Mouse (Mus musculus) limb, embryonic 15.5 days (tissue): ENCODE data around the gene Atp1b2. TPM values are rescaled to one million over a fixed set of nuclear protein-coding genes. Genes with fewer than 3 reads are reported as not detected.

Source experiments
- ATAC-seq: fragments of 200-750 bp; cut with Nextera tagmentation; 2 replicates; pipeline ENCODE4 v1.8.0; 2017; ENCODE audit warnings: low read depth, moderate TSS enrichment; ENCODE audit not compliant: insufficient number of reproducible peaks, low FRiP score, low TSS enrichment
- H3K27ac ChIP-seq: fragments of 300-500 bp; sonication (generic); 2 replicates; pipeline ENCODE4 v1.5.1; 2015; ENCODE audit warnings: moderate library complexity, mild to moderate bottlenecking, inconsistent platforms
- H3K27me3 ChIP-seq: fragments of 300-500 bp; sonication (generic); 2 replicates; pipeline ENCODE4 v1.6.1; 2015; ENCODE audit warnings: inconsistent platforms
- H3K36me3 ChIP-seq: fragments of 300-500 bp; sonication (generic); 2 replicates; pipeline ENCODE4 v1.6.1; 2015; ENCODE audit warnings: inconsistent platforms
- H3K4me1 ChIP-seq: fragments of 300-500 bp; sonication (generic); 2 replicates; pipeline ENCODE4 v1.6.1; 2015; ENCODE audit warnings: inconsistent platforms
- H3K4me2 ChIP-seq: fragments of 300-500 bp; sonication (generic); 2 replicates; pipeline ENCODE4 v1.6.1; 2015; ENCODE audit warnings: mild to moderate bottlenecking, inconsistent platforms
- H3K4me3 ChIP-seq: fragments of 300-500 bp; sonication (generic); 2 replicates; pipeline ENCODE4 v1.5.1; 2015; ENCODE audit warnings: mild to moderate bottlenecking, inconsistent platforms
- H3K9ac ChIP-seq: fragments of 300-500 bp; sonication (generic); 2 replicates; pipeline ENCODE4 v1.6.1; 2015; ENCODE audit warnings: inconsistent platforms
- H3K9me3 ChIP-seq: fragments of 300-500 bp; sonication (generic); 2 replicates; pipeline ENCODE4 v1.6.1; 2016; ENCODE audit warnings: inconsistent platforms
- WGBS: fragments of 180-500 bp; shearing (Covaris S2); methylation state at CpG from one replicate; pipeline ENCODE4 v1.1.7; 2015; 5-methylcytosine and 5-hydroxymethylcytosine counted together
- polyA plus RNA-seq: library from polyadenylated mRNA; unstranded; fragments of >200 nt; fragmentation: Nextera tagmentation; extraction: Ambion mirVana; gene quantifications from 2 replicates; pipeline ENCODE4 v1.2.1, GENCODE M21; 2015

The Atp1b2 gene
- polyA plus RNA-seq, 1 experiment from 2014 or later, result 8.2 TPM

- peak overlapping the region; percentile 77 for H3K4me3 ChIP-seq
- peak overlapping the region; percentile 80 for H3K4me2 ChIP-seq
- ATAC-seq, result no peak
- 11% methylated on average over 15 of the region's 15 CpGs for WGBS
- peak overlapping the region; percentile 80 for H3K9ac ChIP-seq
- peak overlapping the region; percentile 82; the same call in 1 of the 2 replicates for H3K27ac ChIP-seq
- H3K9me3 ChIP-seq, result no peaks in the 10 kb centered on the region
- H3K36me3 ChIP-seq, result peaks cover 15% of the 10 kb centered on the region
- no peaks in the 10 kb centered on the region for H3K27me3 ChIP-seq
- peaks cover 33% of the 10 kb centered on the region for H3K4me1 ChIP-seq
Observed at GRCm38 (mm10) chr11:69578301-69578700, 27.4 kb downstream of the Atp1b2 start.

GRCm38 (mm10) chr11:69576307-69576706, 29.4 kb downstream of the Atp1b2 start:
- Histone ChIP-seq H3K4me3 (no peak overlapping the region), H3K4me1 (peaks cover 25% of the 10 kb centered on the region)

DNA sequence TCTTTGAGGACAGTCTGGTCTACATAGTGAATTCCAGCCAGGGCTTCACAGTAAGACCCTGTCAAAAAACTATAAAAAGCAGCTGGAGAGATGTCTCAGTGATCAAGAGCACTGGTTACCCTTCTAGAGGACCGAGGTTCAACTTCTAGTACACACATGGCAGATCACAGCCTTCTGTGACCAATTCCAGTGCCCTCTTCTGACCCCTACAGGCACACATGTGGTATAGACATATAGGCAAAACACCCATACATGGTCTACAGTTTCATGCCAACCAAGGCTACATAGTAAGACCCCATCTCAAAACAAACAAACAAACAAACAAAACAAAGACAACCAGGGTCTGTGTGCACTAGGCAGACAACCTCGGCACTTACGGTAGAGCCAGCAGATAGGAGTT, 30.5 kb downstream of the Atp1b2 start:
- no peak overlapping the region for H3K4me3 ChIP-seq
- no peaks in the 10 kb centered on the region for H3K27me3 ChIP-seq
- peaks cover 40% of the 10 kb centered on the region for H3K36me3 ChIP-seq
- 59% methylated on average over 3 of the region's 3 CpGs for WGBS
- no peak overlapping the region for H3K4me2 ChIP-seq
- H3K9me3 ChIP-seq, result no peaks in the 10 kb centered on the region
- ATAC-seq, result no peak
- H3K9ac ChIP-seq, result no peak overlapping the region
- H3K4me1 ChIP-seq, result peaks cover 25% of the 10 kb centered on the region
- no peak overlapping the region for H3K27ac ChIP-seq

More at GRCm38 (mm10) chr11:69576307-69576706, 29.4 kb downstream of the Atp1b2 start:
- no peak overlapping the region for H3K9ac ChIP-seq
- peaks cover 29% of the 10 kb centered on the region for H3K36me3 ChIP-seq
- H3K27ac ChIP-seq, result no peak overlapping the region
- no peaks in the 10 kb centered on the region for H3K27me3 ChIP-seq
- H3K4me2 ChIP-seq, result no peak overlapping the region
- 71% methylated on average over 5 of the region's 5 CpGs for whole genome bisulfite sequencing
- H3K9me3 ChIP-seq, result no peaks in the 10 kb centered on the region
- no peak for ATAC-seq

- H3K4me1 ChIP-seq, result peaks cover 28% of the 10 kb centered on the region
Observed at GRCm38 (mm10) chr11:69565131-69565530, 40.6 kb downstream of the Atp1b2 start.

GRCm38 (mm10) chr11:69564391-69564790, 41.4 kb downstream of the Atp1b2 start:
- 57% methylated on average over 3 of the region's 3 CpGs for WGBS
- Histone ChIP-seq H3K9ac (no peak overlapping the region), H3K27ac (no peak overlapping the region), H3K9me3 (no peaks in the 10 kb centered on the region), H3K4me3 (no peak overlapping the region), H3K36me3 (peaks cover 38% of the 10 kb centered on the region), H3K27me3 (no peaks in the 10 kb centered on the region), H3K4me1 (peaks cover 35% of the 10 kb centered on the region), H3K4me2 (no peak overlapping the region)
- ATAC-seq, result no peak

More at GRCm38 (mm10) chr11:69565131-69565530, 40.6 kb downstream of the Atp1b2 start:
- H3K9me3 ChIP-seq, result no peaks in the 10 kb centered on the region
- H3K4me3 ChIP-seq, result no peak overlapping the region
- H3K36me3 ChIP-seq, result peaks cover 44% of the 10 kb centered on the region
- WGBS, result 54% methylated on average over 8 of the region's 8 CpGs
- ATAC-seq, result no peak
- no peak overlapping the region for H3K4me2 ChIP-seq
- H3K27me3 ChIP-seq, result no peaks in the 10 kb centered on the region
- no peak overlapping the region for H3K9ac ChIP-seq
- no peak overlapping the region for H3K27ac ChIP-seq

GRCm38 (mm10) chr11:69563373-69563772, 42.4 kb downstream of the Atp1b2 start:
- peaks cover 38% of the 10 kb centered on the region for H3K36me3 ChIP-seq
- no peaks in the 10 kb centered on the region for H3K27me3 ChIP-seq
- peaks cover 45% of the 10 kb centered on the region for H3K4me1 ChIP-seq
- H3K9me3 ChIP-seq, result no peaks in the 10 kb centered on the region
- no peak overlapping the region for H3K4me3 ChIP-seq
- 50% methylated on average over 13 of the region's 13 CpGs for WGBS
- no peak for ATAC-seq
- no peak overlapping the region for H3K4me2 ChIP-seq
- H3K9ac ChIP-seq, result no peak overlapping the region
- no peak overlapping the region for H3K27ac ChIP-seq

DNA sequence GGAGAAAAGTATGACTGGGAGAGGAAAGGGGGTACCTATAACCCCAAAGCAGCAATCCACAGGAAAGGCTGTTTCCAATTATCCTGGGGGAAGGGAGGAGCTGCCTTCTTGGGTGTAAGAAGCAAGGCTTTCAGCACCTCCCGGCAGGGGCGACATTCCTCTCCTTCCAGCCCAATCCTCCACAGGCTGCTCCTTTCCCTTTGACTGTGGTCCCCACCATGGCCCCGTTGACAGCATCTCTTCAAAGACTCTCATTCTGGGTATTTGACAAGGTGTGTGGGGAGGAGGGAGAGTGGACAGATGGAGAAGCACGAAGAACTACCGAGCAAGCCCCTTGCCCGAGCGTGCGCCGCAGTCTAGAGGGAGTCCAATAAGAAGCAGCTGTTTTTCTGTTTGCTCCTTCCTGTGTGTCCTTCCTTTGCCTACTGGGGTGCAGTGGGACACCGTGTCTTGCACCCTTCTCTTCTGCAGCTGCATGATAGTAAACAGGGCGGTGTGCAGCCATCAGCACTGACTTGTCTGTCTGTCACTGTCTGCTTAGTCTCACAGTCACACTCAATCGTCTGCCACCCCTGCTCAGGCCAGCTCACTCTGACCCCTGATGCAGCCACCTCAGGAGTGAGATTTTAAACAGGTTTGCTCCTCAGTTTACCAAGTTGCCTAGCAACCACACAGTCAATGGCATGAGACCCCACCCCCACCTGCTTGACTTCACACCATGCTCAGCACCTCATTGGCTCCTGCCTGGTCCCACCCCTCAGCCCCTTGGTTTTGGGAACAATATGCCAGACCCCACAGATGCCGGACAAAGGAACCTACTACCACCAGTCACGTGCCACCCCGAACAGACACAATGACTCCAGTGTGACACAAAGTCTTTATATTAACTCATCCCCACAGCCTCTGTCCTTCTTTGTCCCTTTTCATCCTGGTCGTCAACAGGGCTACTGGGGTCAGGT, 44.6 kb downstream of the Atp1b2 start:
- WGBS, result 25% methylated on average over 16 of the region's 16 CpGs
- H3K27me3 ChIP-seq, result no peaks in the 10 kb centered on the region
- peak overlapping the region; percentile 62 for H3K4me3 ChIP-seq
- peak overlapping the region; percentile 82 for H3K27ac ChIP-seq
- no peaks in the 10 kb centered on the region for H3K9me3 ChIP-seq
- H3K9ac ChIP-seq, result no peak overlapping the region
- peaks cover 24% of the 10 kb centered on the region for H3K36me3 ChIP-seq
- peak overlapping the region; percentile 77 for H3K4me2 ChIP-seq
- H3K4me1 ChIP-seq, result peaks cover 59% of the 10 kb centered on the region
- peak; percentile 19; the same call in 1 of the 2 replicates for ATAC-seq

GRCm38 (mm10) chr11:69559851-69560765, 45.6 kb downstream of the Atp1b2 start, which contains the start of gene Efnb3:
Gene Efnb3, minus strand, starts transcription at chr11:69560205.
- Histone ChIP-seq H3K36me3 (peaks cover 24% of the 10 kb centered on the region), H3K9ac (peak within 1 kb of the TSS; percentile 74), H3K4me2 (peak within 1 kb of the TSS; percentile 77), H3K4me3 (peak within 1 kb of the TSS; percentile 62), H3K9me3 (no peaks in the 10 kb centered on the region), H3K27me3 (no peaks in the 10 kb centered on the region), H3K27ac (peak within 1 kb of the TSS; percentile 82), H3K4me1 (peaks cover 55% of the 10 kb centered on the region)
- under 1% methylated on average over 55 of the region's 59 CpGs for WGBS
- peak; percentile 66 for ATAC-seq

DNA sequence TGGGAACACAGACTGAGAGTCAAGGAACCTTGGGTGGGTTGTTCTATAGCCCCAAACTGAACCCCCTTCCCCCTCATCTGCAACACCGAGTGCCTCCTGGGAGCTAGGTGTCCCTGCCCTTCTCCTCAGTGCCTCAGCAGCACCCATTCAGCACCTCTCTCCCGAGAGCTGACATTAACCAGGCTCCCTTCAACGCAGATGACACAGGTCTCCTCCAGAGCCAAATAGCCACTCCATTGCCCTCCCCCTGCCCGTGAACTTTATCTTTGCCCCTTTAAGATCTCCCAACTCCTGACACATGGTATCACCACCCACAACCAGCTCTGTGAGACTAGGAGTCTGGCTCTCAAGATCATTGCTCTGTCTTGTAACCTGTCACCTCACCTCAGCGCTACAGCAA, 46.6 kb downstream of the Atp1b2 start:
- peak overlapping the region; percentile 82 for H3K27ac ChIP-seq
- WGBS, result 10% methylated on average over 5 of the region's 5 CpGs

GRCm38 (mm10) chr11:69558756-69559155, 47.0 kb downstream of the Atp1b2 start:
- Histone ChIP-seq H3K9ac (0 out of 2 replicates have a peak overlapping the region, but pooled peaks have one; percentile 74), H3K27ac (no peak overlapping the region), H3K27me3 (no peaks in the 10 kb centered on the region), H3K4me3 (peak overlapping the region; percentile 62), H3K9me3 (no peaks in the 10 kb centered on the region), H3K36me3 (peaks cover 18% of the 10 kb centered on the region), H3K4me1 (peaks cover 55% of the 10 kb centered on the region), H3K4me2 (peak overlapping the region; percentile 77)
- 39% methylated on average over 6 of the region's 6 CpGs for WGBS
- ATAC-seq, result no peak

More for the DNA sequence above, 46.6 kb downstream of the Atp1b2 start:
- ATAC-seq, result no peak
- Histone ChIP-seq H3K36me3 (peaks cover 21% of the 10 kb centered on the region), H3K27me3 (no peaks in the 10 kb centered on the region), H3K4me2 (peak overlapping the region; percentile 77), H3K9me3 (no peaks in the 10 kb centered on the region), H3K9ac (peak overlapping the region; percentile 74; the same call in 1 of the 2 replicates), H3K4me3 (peak overlapping the region; percentile 62), H3K4me1 (peaks cover 55% of the 10 kb centered on the region)

DNA sequence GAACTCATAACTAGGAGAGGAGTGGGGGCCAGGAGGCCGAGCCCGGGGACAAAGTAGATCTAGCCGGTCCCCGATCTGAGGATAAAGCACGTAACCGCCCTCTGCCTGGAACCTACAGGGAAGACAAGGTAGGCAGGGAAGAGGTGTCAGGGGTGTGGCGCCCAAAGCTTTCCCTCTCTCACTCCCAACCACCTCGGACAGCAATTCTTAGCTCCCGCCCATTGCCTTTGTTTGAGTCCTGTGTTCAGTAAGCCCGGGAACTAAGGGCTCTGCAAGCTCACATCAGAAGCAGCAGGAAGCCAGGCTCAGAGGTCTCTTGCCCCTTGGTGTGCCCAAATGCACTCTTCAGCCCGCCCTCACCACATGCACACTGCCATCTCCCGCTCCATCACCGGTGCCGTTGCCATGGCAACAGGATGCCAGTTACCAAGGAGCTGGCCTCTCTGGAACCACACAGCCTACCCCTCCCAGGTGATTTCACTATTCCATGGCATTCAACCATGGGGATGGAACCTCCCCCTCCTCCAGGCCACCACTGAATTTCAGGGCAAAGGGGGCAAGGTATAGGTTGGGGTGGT, 48.3 kb downstream of the Atp1b2 start:
- Histone ChIP-seq H3K27me3 (no peaks in the 10 kb centered on the region), H3K9ac (no peak overlapping the region), H3K27ac (no peak overlapping the region), H3K4me1 (peaks cover 53% of the 10 kb centered on the region), H3K4me3 (no peak overlapping the region), H3K4me2 (0 out of 2 replicates have a peak overlapping the region, but pooled peaks have one; percentile 3), H3K9me3 (no peaks in the 10 kb centered on the region), H3K36me3 (peaks cover 9% of the 10 kb centered on the region)
- 35% methylated on average over 14 of the region's 14 CpGs for WGBS
- ATAC-seq, result no peak
